Mouse (Mus musculus): ENCODE measurements around the gene Olfr1148.

Olfr1148 gene

DNA sequence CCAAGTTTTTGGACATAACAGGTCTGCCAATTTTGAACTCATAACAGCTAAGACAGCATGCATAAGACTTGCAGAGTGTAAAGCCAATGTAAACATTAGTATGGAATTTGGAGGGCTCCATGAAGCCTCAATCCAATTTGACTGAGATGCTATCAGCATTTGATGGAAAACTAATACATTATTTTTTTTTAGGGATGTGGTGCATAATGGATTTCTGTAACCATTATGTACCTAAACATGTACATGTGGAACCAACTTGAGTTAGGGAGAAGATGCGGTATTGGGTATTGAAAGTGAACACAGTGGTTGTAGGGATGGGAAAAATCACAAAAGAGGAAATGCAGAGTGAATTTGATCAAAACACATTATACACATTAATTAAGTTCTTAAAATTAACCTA is at the start of gene Olfr1148:
TSS of gene Olfr1148 (plus strand) at position 301 of the 400 bp plus-strand sequence.
- DNase-seq (ENCODE audit: low read depth, low spot score): no peak

DNA sequence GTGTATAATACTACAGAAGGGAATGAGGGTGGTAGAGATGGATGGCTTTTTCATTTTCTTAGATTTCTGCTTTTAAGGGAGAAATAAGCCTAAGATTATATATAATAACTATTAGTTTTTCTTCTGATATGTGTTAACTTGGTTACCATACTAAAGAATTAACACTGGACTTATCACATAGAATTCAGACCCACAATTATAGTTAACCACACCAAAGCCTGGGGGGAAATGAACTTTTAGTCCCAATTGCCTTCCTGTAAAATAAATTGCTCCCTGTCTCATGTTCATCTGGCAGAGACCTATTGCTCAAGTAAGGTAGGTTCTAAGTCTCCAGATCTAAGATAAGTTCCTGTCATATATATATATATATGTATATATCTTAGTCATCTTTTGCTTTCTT is 30.0 kb upstream of the Olfr1148 start, which contains the start of gene Olfr1143:
TSS of gene Olfr1143 (plus strand) at position 301 of the 400 bp plus-strand sequence.
- no peak for DNase-seq (ENCODE audit: low read depth, low spot score)

DNA sequence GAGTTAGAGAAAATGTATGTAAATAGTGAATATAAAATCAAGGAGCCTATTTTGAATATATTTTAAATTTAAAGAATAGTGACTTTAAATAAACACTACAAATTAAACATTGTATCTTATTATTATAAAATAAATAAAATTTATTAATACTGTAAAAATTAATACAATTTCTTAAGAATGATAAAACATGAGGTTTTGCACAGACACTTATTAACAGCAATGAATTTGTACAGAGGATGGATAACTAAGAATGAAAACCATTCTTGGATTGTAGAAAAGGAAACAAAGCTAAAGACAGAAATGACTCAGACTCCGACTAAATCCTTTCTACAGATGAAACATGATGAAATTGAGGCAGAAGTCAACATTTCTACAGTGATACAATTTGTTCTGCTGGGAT is 20.8 kb upstream of the Olfr1148 start, which contains the start of gene Olfr1145:
TSS of gene Olfr1145 (plus strand) at position 301 of the 400 bp plus-strand sequence.
- no peak for DNase-seq (ENCODE audit: low read depth, low spot score)

DNA sequence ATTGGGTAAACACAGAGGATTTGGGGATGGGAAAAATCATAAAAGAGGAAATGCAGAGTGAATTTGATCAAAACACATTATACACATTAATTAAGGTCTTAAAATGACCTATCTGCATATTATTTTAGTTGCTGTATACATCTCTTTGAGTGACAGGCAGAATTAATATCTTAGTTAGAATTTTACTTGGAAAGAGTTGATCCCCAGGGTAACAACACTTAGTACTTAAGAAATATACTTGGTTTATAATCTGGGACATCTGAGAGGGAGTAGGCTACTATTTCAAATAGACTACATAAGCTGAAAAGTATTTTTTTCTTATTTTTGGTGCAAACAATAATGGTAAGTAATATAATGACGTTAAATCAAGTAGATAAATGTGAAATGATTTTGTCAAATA is 13.4 kb downstream of the Olfr1148 start, which contains the start of gene Olfr1150-ps1:
TSS of gene Olfr1150-ps1 (plus strand) at position 301 of the 400 bp plus-strand sequence.
- DNase-seq (ENCODE audit: low read depth, low spot score): no peak

DNA sequence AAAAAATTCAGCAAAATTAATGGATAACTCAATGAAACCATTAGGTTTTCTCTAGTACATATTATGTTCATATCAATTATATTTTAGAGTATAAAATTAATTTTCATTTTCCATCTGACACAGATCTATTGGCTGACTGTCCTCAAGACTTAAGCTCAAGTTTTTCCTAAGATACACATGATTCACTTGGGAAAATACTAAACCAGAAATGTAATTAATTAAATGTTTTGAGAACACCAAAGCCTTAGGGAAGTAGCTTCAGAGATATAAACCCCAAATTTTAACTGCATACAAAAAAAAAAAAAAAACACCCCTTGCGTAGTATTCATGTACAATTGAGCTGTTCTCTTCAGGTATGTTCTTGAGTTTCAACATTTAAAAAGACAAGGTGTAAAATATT is 25.2 kb downstream of the Olfr1148 start, which contains the start of gene Olfr1151:
TSS of gene Olfr1151 (plus strand) at position 301 of the 400 bp plus-strand sequence.
- DNase-seq (ENCODE audit: low read depth, low spot score): no peak

DNA sequence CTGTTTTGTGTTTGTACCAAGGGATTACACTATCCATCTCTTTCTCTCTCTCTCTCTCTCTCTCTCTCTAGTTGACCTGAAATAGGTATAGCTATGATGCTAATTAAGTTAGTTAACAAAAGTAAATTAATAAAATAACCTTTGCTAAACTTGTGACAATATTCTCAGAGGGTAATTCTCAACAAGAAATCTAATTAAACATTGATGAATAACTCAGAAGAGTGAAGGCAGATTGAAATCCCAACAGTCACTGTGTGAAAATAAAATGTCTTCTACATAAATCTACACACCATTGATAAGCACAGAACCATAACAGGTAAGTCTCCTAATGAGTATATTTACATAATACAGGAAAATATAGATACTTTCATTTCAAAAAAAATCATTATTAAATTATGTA is 35.9 kb downstream of the Olfr1148 start, which contains the start of gene Olfr1152:
TSS of gene Olfr1152 (plus strand) at position 301 of the 400 bp plus-strand sequence.
- DNase-seq (ENCODE audit: low read depth, low spot score): no peak

All from CD4-positive, CD25-positive, alpha-beta regulatory T cell, adult 2 months (primary cell).